Comparison of ENCODE assay signal across 8 mouse cellular contexts in genomic region chr4:129124652-129125146, GRCm38 (mm10). TPM values are rescaled to one million over a fixed set of nuclear protein-coding genes. Genes with fewer than 3 reads are reported as not detected.
A peak's percentile ranks its signal among the peaks of the same experiment; 100 is the strongest.
DNase-seq lines count a peak whose midpoint lies in the region; ATAC-seq and TF ChIP-seq lines count a peak whose summit lies in the region.
"Had no signal": no experiment of that assay in that cellular context is flagged by ENCODE, and none has a peak within 500 bp of the region (broad histone marks: within the 10 kb centered on the region; RNA-seq: fewer than 3 reads in every experiment).

No protein-coding gene starts in this region.

- no peak for TF ChIP-seq CTCF in intestine, postnatal 0 days (IDR thresholded peaks at IDR 0.05; ENCODE audit: low read depth)
- TF ChIP-seq CTCF in midbrain, postnatal 0 days (IDR thresholded peaks at IDR 0.05), result no peak

- WGBS in forebrain, embryonic 14.5 days, result 6% methylated on average over 13 of the region's 13 CpGs
- WGBS in intestine, postnatal 0 days, result 4% methylated on average over 13 of the region's 13 CpGs
- WGBS in midbrain, postnatal 0 days, result 7% methylated on average over 13 of the region's 13 CpGs

- H3K36me3 ChIP-seq in forebrain, embryonic 14.5 days (ENCODE audit: control insufficient read depth, insufficient read depth, low read length), result no peaks in the 10 kb centered on the region
- no peaks in the 10 kb centered on the region for H3K36me3 ChIP-seq in intestine, postnatal 0 days (ENCODE audit: control insufficient read depth, insufficient read depth)
- no peaks in the 10 kb centered on the region for H3K36me3 ChIP-seq in midbrain, postnatal 0 days (ENCODE audit: insufficient read depth, low read length)

- peaks cover 19% of the 10 kb centered on the region for H3K27me3 ChIP-seq in forebrain, embryonic 14.5 days (replicated peaks; ENCODE audit: control insufficient read depth, insufficient read depth, low read length)
- peaks cover 36% of the 10 kb centered on the region for H3K27me3 ChIP-seq in intestine, postnatal 0 days (replicated peaks; ENCODE audit: control insufficient read depth, insufficient read depth, low read length)
- H3K27me3 ChIP-seq in midbrain, postnatal 0 days (ENCODE audit: insufficient read depth, low read length), result peaks cover 3% of the 10 kb centered on the region; the same call in 1 of the 2 replicates

- peak overlapping the region; percentile 52; the same call in 1 of the 2 replicates for H3K27ac ChIP-seq in forebrain, embryonic 14.5 days (ENCODE audit: low read depth, low read length)
- no peak overlapping the region for H3K27ac ChIP-seq in intestine, postnatal 0 days (ENCODE audit: low read depth, low read length)
- no peak overlapping the region for H3K27ac ChIP-seq in midbrain, postnatal 0 days (ENCODE audit: low read depth, low read length)

- no peaks in the 10 kb centered on the region for H3K9me3 ChIP-seq in forebrain, embryonic 14.5 days (replicated peaks; ENCODE audit: control insufficient read depth, low read length)
- H3K9me3 ChIP-seq in intestine, postnatal 0 days (ENCODE audit: control insufficient read depth), result no peaks in the 10 kb centered on the region
- no peaks in the 10 kb centered on the region for H3K9me3 ChIP-seq in midbrain, postnatal 0 days (ENCODE audit: low read length)

- DNase-seq in left cerebral cortex, adult 18-20 months (ENCODE audit: low spot score in 2 of 2), result peak; percentile 65 to 79
- DNase-seq in left cerebral cortex, adult 8-10 months (ENCODE audit: low spot score in 2 of 2), result no peak
- DNase-seq in forebrain, embryonic 14.5 days (ENCODE audit: low spot score), result peak; percentile 85
- DNase-seq in midbrain, postnatal 0 days (ENCODE audit: low spot score), result peak; percentile 78
- DNase-seq in gastrocnemius, postnatal 25 days, result no peak
- no peak for DNase-seq in natural killer cell, adult 2 months (ENCODE audit: low spot score in 2 of 2)

- H3K4me3 ChIP-seq in forebrain, embryonic 14.5 days (ENCODE audit: low read depth, low read length), result no peak overlapping the region
- no peak overlapping the region for H3K4me3 ChIP-seq in intestine, postnatal 0 days (ENCODE audit: low read depth, low read length)
- H3K4me3 ChIP-seq in midbrain, postnatal 0 days (ENCODE audit: low read depth, low read length), result no peak overlapping the region

- H3K4me1 ChIP-seq in forebrain, embryonic 14.5 days (ENCODE audit: control insufficient read depth, insufficient read depth, low read length), result peaks cover 43% of the 10 kb centered on the region
- peaks cover 4% of the 10 kb centered on the region; the same call in 1 of the 2 replicates for H3K4me1 ChIP-seq in intestine, postnatal 0 days (replicated peaks; ENCODE audit: control insufficient read depth, insufficient read depth, low read length)
- peaks cover 18% of the 10 kb centered on the region; the same call in 1 of the 2 replicates for H3K4me1 ChIP-seq in midbrain, postnatal 0 days (ENCODE audit: insufficient read depth, low read length)

- no peak overlapping the region for H3K9ac ChIP-seq in forebrain, embryonic 14.5 days (ENCODE audit: low read length)
- no peak overlapping the region for H3K9ac ChIP-seq in intestine, postnatal 0 days (ENCODE audit: low read depth, low read length)
- H3K9ac ChIP-seq in midbrain, postnatal 0 days (replicated peaks; ENCODE audit: low read length, poor library complexity, severe bottlenecking), result no peak overlapping the region

- peak; percentile 60 for ATAC-seq in forebrain, embryonic 14.5 days
- no peak for ATAC-seq in intestine, postnatal 0 days
- ATAC-seq in midbrain, postnatal 0 days (ENCODE audit: low FRiP score), result no peak

- peak overlapping the region; percentile 40 for H3K4me2 ChIP-seq in forebrain, embryonic 14.5 days (ENCODE audit: low read length)
- H3K4me2 ChIP-seq in intestine, postnatal 0 days (replicated peaks; ENCODE audit: low read depth), result 0 out of 2 replicates have a peak overlapping the region, but pooled peaks have one; percentile 7
- H3K4me2 ChIP-seq in midbrain, postnatal 0 days (ENCODE audit: low read depth, low read length, poor library complexity, severe bottlenecking), result peak overlapping the region; percentile 36

RNA-seq across cellular contexts. Expression of gene Hpca, which starts 2.9 kb away (rescaled TPM):
- total RNA-seq in left cerebral cortex, adult 18-20 months (2021), result 100 to 1,000 TPM; 684 to 738 TPM
- 100 to 1,000 TPM; 809 to 955 (median 872) TPM for total RNA-seq in left cerebral cortex, adult 8-10 months (2022)
- 16.8 and 23.1 TPM in 2 replicates for polyA plus RNA-seq in forebrain, embryonic 14.5 days (2014; fragmentation: Nextera tagmentation; extraction: Ambion mirVana)
- polyA plus RNA-seq in intestine, postnatal 0 days (2015; fragmentation: Nextera tagmentation; extraction: Ambion mirVana), result 3.9 and 4.6 TPM in 2 replicates
- total RNA-seq in midbrain, postnatal 0 days (2014; rRNA removed), result 282 and 292 TPM in 2 replicates
- 217 and 238 TPM in 2 replicates for polyA plus RNA-seq in midbrain, postnatal 0 days (2015; fragmentation: Nextera tagmentation; extraction: Ambion mirVana)
- total RNA-seq in gastrocnemius, postnatal 25 days (2021), result not detected

RNA-seq across cellular contexts. Expression of gene Fndc5, which starts 12.1 kb away (rescaled TPM):
- total RNA-seq in left cerebral cortex, adult 18-20 months (2021), result 10 to 100 TPM; 55.0 to 63.3 TPM
- 10 to 100 TPM; 59.2 to 67.3 (median 62.3) TPM for total RNA-seq in left cerebral cortex, adult 8-10 months (2022)
- polyA plus RNA-seq in forebrain, embryonic 14.5 days (2014; fragmentation: Nextera tagmentation; extraction: Ambion mirVana), result 1.3 and 1.7 TPM in 2 replicates
- 14.5 and 15.4 TPM in 2 replicates for polyA plus RNA-seq in intestine, postnatal 0 days (2015; fragmentation: Nextera tagmentation; extraction: Ambion mirVana)
- total RNA-seq in midbrain, postnatal 0 days (2014; rRNA removed), result 22.5 and 36.3 TPM in 2 replicates
- 14.6 and 16.1 TPM in 2 replicates for polyA plus RNA-seq in midbrain, postnatal 0 days (2015; fragmentation: Nextera tagmentation; extraction: Ambion mirVana)
- total RNA-seq in gastrocnemius, postnatal 25 days (2021), result 10 to 100 TPM; 71.5 to 93.0 TPM

RNA-seq across cellular contexts. Expression of gene Tmem54, which starts 19.4 kb away (rescaled TPM):
- total RNA-seq in left cerebral cortex, adult 18-20 months (2021), result not detected
- total RNA-seq in left cerebral cortex, adult 8-10 months (2022), result not detected
- polyA plus RNA-seq in forebrain, embryonic 14.5 days (2014; fragmentation: Nextera tagmentation; extraction: Ambion mirVana), result not detected in 2 replicates
- polyA plus RNA-seq in intestine, postnatal 0 days (2015; fragmentation: Nextera tagmentation; extraction: Ambion mirVana), result 363 and 366 TPM in 2 replicates
- total RNA-seq in midbrain, postnatal 0 days (2014; rRNA removed), result 0.99 TPM in 1 of 2 replicates, not detected in the other
- 0.21 TPM in 1 of 2 replicates, not detected in the other for polyA plus RNA-seq in midbrain, postnatal 0 days (2015; fragmentation: Nextera tagmentation; extraction: Ambion mirVana)
- total RNA-seq in gastrocnemius, postnatal 25 days (2021), result not detected
- total RNA-seq: layer of hippocampus, adult 8-10 months had no signal

Comparison
In these comparisons a context has a peak if more than half of its experiments do, and no peak if none do; other contexts are left out.
1. DNase-seq: peak in left cerebral cortex, adult 18-20 months (2 of 2), forebrain, embryonic 14.5 days (single experiment) and midbrain, postnatal 0 days (single experiment); none in left cerebral cortex, adult 8-10 months (0 of 2), gastrocnemius, postnatal 25 days (single experiment) and natural killer cell, adult 2 months (0 of 2).
2. RNA of gene Hpca, which starts 2.9 kb away (total RNA-seq): 809 to 955 TPM in left cerebral cortex, adult 8-10 months, 684 to 738 TPM in left cerebral cortex, adult 18-20 months and 282 to 292 TPM in midbrain, postnatal 0 days; not detected in gastrocnemius, postnatal 25 days; every median in the first group is over 100 times any median in the second.
3. Peak in every context shown above with its lines, with median percentiles within 50 percentile points of each other: H3K4me2 ChIP-seq.